Mouse (Mus musculus) adrenal gland, postnatal 4 days (tissue): Measurements from ENCODE around the gene Entpd6. TPM values are rescaled to one million over a fixed set of nuclear protein-coding genes. Genes with fewer than 3 reads are reported as not detected.

Experiments
- DNase-seq, 2 experiments: peaks; one replicate each; pipeline ENCODE4 v3.0.0; 2021 to 2022; ENCODE audit warnings: low spot score in 2 of 2, mixed read lengths in 2 of 2
- total RNA-seq, 2 experiments: library from RNA; stranded (reverse); gene quantifications; 2 replicates each; pipeline ENCODE4 v1.2.3; 2021

Entpd6 gene
- total RNA-seq, 2 experiments from 2014 or later, result 11.2 to 12.8 TPM

DNA sequence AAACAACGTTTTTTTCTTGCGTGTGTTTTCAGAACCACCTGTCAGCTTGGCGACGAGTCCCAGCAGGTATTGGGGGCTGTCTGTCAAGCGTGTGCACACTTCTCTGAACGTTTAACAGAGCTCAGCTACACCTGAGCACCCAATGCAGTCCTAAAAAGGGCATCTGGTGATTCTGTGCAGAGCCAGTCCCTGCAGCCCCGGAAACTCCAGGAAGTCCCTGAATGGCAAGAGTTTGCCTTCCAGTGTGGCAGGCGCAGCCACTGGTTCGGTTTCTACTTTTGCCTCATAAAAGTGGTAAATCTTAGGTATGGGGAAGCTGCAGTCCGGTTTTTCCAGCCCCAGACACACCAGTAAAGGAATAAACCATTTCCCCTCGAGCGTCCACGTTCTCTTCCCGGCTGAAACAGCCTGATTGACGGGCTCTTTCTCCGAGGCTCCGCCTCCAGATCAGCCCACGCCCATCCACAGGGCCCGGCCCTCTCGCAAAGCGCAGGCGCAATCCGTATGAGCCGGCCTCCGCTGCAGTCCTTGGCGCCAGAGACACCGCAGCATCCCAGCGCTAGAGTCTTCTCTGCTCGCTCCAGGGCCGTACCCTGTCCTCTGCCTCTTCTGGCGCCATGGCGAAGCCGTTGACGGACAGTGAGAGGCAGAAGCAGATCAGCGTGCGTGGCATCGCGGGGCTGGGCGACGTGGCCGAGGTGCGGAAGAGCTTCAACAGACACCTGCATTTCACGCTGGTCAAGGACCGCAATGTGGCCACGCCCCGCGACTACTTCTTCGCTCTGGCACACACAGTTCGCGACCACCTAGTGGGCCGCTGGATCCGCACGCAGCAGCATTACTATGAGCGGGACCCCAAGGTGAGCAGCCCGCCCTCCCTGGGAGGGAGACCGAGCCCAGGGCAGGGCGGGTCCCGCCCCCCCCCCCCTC, 37.7 kb downstream of the Entpd6 start, which contains the start of gene Pygb:
Pygb (plus strand) TSS at position 485 of the 930 bp plus-strand sequence.
- DNase-seq, result peak; percentile 55 to 67

DNA sequence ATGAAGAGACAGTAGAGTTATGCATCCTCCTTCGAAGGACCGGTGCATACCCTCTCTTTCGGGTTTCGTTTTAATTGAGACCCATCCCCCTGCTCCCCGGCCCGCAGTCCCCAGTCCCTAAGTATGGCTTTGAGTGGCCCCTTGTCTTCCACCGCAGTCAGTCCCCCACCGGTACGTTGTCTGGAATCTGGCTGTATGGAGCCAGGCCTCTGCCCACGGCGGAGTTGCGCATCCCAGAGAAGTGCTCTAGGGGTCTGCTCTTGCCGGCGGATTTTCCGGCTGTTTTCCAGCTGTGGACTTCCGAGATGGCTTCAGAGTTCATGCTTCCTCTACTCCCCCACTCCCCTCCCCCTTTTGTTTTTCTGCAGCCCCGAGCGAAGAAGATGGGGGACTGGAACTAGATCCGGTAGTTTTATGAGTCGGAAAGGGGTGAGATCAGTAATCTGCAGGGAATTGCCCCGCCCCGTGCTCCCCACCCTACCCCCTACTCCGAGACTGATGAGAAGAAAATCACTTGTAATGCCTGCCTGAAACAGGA, 38.5 kb downstream of the Entpd6 start:
- no peak for DNase-seq

DNA sequence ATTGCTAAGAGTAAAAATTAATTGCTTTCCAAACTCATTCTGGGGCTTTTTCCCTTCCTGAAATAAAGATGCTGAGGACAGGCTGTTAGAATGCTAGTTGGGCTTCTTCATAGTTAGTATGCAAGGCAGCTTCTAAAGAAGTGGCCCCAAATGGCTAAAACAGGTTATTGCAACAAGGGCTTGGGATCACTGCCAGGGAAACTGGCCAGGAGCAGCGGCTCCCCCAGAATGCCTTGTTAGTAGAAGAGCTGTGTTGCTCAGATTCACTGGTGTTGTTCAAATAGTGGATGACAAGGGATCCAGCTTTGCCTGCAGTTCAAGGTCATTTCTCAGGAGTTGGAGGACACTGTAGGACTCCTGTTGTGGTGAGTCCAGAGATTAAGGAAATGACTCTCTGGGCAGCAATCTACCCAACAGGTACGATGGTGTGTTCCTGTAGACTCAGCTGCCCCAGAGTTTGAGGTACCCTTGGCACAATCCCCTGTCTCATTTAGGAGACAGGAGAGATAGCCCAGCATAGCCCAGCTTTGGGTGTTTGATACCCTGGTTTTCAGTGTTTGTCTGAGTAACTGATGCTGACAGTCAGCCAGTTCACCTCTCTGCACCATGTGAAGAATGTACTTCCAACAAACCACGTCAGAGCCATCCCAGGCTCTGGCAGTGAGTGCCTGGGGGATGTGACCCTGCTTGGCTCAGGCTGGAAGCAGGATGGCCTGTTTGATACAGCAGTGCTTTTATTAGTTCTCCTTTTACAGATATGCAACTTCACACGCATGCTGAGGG, 40.1 kb downstream of the Entpd6 start:
- peak; percentile 31 to 59 for DNase-seq

DNA sequence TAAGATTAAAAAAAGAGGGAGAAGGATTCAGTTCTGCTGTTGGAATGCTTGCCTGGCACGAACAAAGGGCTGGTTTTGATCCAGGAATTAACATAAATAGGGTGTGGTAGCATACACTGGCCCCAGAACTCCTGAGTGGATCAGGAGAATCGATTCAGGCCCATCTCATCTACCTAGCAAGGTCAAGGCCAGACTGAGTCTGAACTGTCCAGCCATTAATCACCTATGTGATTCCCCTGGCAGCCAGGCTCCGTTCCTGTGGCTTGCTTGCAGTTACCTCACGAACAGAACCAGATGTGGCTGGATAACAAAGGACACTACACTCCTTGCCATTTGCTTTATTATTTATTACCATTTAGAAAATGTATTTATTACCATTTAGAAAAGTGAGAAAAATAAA, 44.5 kb downstream of the Entpd6 start:
- DNase-seq, result no peak

DNA sequence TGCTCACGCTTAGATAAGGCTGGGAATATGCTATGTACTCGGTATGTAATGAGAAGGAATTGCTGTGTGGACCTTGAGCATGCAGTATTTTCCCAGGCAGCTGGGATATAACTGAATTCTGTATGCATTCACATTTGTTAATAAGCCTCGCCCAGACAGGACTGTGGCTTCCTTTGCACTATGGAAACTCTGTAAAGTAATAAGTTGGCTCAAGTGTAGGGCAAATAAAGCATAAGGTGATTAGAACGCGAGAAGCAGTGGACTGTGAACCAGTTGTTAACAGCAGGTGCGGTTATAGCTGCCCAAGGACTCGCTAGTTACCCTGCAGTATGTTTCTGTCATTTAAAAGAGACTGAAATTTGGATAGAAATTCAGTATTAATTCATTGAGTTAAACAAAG, 49.2 kb downstream of the Entpd6 start:
- no peak for DNase-seq

DNA sequence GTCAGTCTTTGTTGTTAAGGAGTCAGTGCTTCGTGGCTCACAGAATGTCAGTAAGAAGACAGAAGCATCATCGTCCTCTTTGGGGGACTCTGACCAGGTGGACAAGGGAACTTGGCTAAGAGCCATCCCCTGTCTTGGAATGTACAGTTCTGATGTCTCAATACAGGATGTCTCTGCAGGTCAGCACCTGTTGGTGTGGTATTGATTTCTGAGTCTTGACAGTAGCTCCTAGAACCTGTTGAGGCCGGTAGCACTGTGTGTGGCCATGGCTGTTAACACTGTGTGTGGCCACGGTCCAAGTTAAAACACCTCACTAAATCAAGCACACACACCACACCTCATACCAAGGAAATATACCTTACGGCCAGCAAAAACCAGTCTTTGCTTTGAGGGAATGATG, 51.8 kb downstream of the Entpd6 start:
- no peak for DNase-seq

DNA sequence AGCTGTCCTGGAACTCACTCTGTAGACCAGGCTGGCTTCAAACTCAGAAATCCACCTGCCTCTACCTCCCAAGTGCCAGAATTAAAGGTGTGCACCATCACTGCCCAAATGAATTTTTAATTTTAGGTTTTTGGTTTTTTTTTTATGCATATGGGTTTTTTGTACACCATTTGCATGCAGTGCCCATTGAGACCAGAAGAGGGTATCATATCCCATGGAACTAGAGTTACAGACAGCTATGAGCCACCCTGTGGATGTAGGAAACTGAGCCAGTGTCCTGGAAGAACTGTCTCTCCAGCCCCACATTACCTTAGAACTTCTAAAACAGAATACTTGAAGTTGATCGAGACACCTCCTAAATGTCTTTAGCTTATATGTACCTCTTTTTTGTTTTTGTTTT, 54.2 kb downstream of the Entpd6 start:
- DNase-seq, result no peak

DNA sequence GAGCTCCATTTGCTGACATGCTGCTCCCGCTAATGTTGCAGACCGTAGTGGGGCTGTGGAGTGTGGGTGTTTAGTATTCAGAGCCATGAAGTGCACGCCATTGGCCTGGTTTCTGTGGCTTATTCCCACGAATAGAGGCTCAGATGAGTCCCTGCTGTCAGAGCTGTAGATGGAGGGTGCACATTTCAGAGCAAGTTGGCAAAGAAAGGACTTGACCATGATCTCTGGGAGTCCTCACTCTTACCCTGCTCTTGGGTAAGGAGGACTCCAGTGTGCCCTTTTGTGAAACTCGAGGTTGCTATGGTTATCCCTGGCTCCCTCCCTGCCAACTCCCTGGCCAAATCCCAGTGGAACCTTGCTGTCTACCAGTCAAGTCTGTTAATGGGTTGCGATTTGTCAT, 59.5 kb downstream of the Entpd6 start:
- DNase-seq, result no peak

DNA sequence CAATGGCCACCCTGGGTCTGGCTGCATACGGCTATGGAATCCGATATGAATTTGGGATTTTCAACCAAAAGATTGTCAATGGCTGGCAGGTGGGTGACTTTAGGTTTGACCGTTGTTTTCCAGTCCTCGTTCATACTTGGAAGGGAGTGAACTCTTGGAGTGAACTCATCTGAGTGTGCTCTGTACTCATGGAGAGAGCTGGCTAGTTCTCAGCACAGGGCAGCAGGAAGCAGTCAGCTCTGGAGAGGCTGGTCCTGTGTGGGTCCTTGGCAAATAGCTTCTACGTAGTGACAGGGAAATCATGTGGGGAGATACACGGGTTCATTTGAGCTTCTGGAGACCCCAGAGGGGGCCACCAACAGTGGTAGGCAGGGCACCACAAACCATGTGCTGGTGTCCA, 60.0 kb downstream of the Entpd6 start:
- no peak for DNase-seq

DNA sequence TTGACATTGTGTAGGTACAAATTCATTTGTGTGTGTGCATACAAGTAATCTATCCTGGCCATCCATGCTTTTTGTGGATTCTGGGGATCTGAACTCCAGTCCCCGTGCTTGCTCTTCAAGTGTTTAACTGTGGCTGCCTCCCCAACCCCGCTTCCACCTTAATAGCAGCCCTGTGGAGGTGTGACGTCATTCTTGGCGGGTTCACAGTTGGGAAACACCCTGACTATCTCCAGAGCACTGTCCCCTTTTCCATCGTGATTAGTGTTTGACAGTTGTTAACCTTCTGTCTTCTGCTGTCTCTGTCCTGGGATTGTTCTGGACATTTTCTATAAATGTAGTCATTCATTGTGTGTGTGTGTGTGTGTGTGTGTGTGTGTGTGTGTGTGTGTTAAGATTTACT, 61.8 kb downstream of the Entpd6 start:
- DNase-seq, result no peak

DNA sequence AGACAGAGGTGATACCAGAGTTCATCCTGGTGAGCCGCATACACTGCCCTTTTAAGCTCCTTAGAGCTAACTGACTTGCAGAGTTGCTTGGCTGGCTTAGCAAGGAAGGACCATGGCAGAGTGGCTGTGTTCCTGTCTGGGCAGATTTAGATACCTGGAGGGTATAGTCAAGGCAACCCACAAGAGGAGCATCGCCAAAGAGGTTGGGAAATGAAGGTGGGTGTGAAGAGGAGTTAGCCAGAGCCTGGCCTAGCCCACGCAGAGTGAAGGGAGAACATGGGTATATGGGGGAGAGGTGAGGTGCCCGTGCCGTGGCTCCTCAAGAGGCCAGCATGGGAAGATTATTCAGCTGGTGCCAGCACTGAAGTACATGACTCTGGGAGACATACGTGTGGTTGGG, 64.0 kb downstream of the Entpd6 start:
- no peak for DNase-seq

DNA sequence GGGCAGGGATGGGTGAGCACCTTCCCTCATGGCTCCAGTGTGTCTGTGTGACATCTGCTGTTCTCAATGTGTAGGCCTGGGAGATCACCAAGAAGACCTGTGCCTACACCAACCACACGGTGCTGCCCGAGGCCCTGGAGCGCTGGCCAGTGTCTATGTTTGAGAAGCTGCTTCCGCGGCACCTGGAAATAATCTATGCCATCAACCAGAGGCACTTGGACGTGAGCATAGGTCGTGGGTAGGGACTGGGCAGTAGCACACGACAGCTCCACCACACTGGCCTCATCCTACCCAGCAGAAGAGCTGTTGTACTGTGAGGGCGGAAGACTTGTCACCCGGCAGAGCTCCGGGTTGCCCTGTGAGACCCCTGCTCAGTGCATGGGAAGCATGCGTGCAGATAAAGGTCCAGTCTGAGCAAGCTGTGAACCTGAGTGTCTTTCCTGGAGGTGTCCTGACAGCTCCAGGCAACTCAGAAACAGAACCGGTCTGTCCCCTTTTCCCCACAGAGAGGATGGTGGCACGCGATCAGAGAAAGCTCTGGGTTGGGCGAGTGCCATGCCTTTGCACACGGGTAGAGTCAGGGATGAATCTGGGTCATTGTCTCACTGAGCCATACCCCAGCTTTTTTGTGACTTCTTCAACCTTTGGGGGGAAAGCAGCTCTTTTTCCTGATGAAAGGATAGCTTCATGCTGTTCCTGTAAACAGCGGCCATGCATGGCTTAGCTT, 68.0 kb downstream of the Entpd6 start:
- DNase-seq, result no peak

DNA sequence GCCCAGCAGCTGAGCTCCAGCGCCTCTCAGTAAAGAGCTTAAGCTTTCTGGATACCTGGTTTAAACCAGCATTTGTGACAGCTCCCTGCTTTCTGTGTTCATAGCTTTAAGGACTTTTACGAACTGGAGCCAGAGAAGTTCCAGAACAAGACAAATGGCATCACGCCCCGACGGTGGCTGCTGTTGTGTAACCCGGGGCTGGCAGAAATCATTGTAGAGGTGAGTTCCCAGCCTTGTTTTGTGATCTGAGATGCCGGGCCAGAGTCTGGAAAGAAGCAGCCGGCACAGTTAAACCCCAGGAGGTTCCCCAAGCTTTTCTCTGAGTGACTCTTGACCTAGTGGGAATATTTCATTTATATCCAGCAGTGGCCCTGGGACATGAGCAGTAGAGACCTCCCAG, 69.9 kb downstream of the Entpd6 start:
- no peak for DNase-seq

DNA sequence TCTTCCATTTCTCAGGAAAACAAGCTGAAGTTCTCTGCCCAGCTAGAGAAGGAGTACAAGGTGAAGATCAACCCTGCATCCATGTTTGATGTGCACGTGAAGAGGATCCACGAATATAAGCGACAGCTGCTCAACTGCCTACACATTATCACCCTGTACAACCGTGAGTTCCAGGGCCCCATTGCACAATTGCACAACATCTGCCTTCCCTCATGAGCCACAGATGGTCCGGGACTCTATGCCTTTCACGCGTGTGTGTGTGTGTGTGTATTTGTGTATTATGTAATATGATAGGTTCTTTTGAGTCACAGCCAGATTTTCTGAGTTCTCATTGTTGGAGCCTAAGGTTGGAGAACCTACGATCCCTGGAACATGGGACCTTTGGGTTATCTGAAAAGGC, 71.9 kb downstream of the Entpd6 start:
- DNase-seq, result no peak

Other genes with a start within 250 kb of the Entpd6 start
- gene Cst7, start 178.6 kb upstream of the Entpd6 start, total RNA-seq, result under 1 TPM; 0.31 TPM
- 10 to 100 TPM; 87.6 to 95.1 TPM for gene Apmap, start 140.5 kb upstream of the Entpd6 start, total RNA-seq
- 10 to 100 TPM; 10.8 to 17.1 TPM for gene Acss1, start 80.5 kb upstream of the Entpd6 start, total RNA-seq
- gene Vsx1, start 59.7 kb upstream of the Entpd6 start, total RNA-seq, result not detected
- gene Pygb, start 37.7 kb downstream of the Entpd6 start, total RNA-seq, result 10 to 100 TPM; 52.2 to 54.5 TPM
- 10 to 100 TPM; 52.0 to 52.8 TPM for gene Abhd12, start 155.7 kb downstream of the Entpd6 start, total RNA-seq
- gene Gins1, start 156.4 kb downstream of the Entpd6 start, total RNA-seq, result 10 to 100 TPM; 12.6 to 12.9 TPM